Mouse (Mus musculus) MEL (cell line): ENCODE measurements around the gene Gm1673. TPM values are rescaled to one million over a fixed set of nuclear protein-coding genes. Genes with fewer than 3 reads are reported as not detected.

Experiments used
- DNase-seq: peaks from one replicate; pipeline ENCODE4 v3.0.0; 2011; ENCODE audit warnings: low read depth, low spot score
- H3K27ac ChIP-seq: 2 replicates; pipeline ENCODE4 v1.5.1; 2012; ENCODE audit warnings: low read depth, mild to moderate bottlenecking, control low read depth, low read length, moderate library complexity; ENCODE audit not compliant: control insufficient read depth
- H3K27me3 ChIP-seq, 2 experiments: fragments of 150-350 bp in 1 of 2; sonication (generic) in 1 of 2; 2 replicates each; pipeline ENCODE4 v1.6.1; 2012; ENCODE audit warnings: low read length in 2 of 2, mild to moderate bottlenecking in 2 of 2, improper control_type of control experiment in 1 of 2, moderate library complexity in 1 of 2; ENCODE audit not compliant: insufficient read depth in 2 of 2, control insufficient read depth in 1 of 2
- H3K36me3 ChIP-seq, 2 experiments: 2 replicates each; pipeline ENCODE4 v1.6.1; 2012 to 2014; ENCODE audit warnings: low read length in 2 of 2, improper control_type of control experiment in 1 of 2, inconsistent platforms in 1 of 2, mild to moderate bottlenecking in 1 of 2; ENCODE audit not compliant: insufficient read depth in 2 of 2, control insufficient read depth in 1 of 2
- H3K4me1 ChIP-seq, 2 experiments: fragments of 150-350 bp in 1 of 2; sonication (generic) in 1 of 2; 2 replicates each; pipeline ENCODE4 v1.6.1; 2012; ENCODE audit warnings: low read length in 2 of 2, improper control_type of control experiment in 1 of 2, mild to moderate bottlenecking in 1 of 2; ENCODE audit not compliant: insufficient read depth in 2 of 2, control insufficient read depth in 1 of 2
- H3K4me3 ChIP-seq, 2 experiments: fragments of 150-350 bp in 1 of 2; sonication (generic) in 1 of 2; 2 replicates each; pipeline ENCODE4 v1.5.1; 2012; ENCODE audit warnings: low read depth in 2 of 2, low read length in 2 of 2, mild to moderate bottlenecking in 2 of 2, moderate library complexity in 2 of 2, control low read depth in 1 of 2, improper control_type of control experiment in 1 of 2; ENCODE audit not compliant: control insufficient read depth in 1 of 2, insufficient read depth in 1 of 2
- H3K79me2 ChIP-seq: 2 replicates; pipeline ENCODE4 v1.6.1; 2012; ENCODE audit warnings: mild to moderate bottlenecking, low read length, moderate library complexity; ENCODE audit not compliant: control insufficient read depth, poor library complexity, insufficient read depth
- H3K9ac ChIP-seq: 2 replicates; pipeline ENCODE4 v1.6.1; 2012; ENCODE audit warnings: low read depth, mild to moderate bottlenecking, control low read depth, low read length, moderate library complexity; ENCODE audit not compliant: control insufficient read depth, poor library complexity, severe bottlenecking
- H3K9me3 ChIP-seq: fragments of 150-350 bp; sonication (generic); replicated peaks from 2 replicates; pipeline ENCODE4 v1.6.1; 2012; ENCODE audit warnings: mild to moderate bottlenecking, low read length, improper control_type of control experiment, moderate library complexity; ENCODE audit not compliant: insufficient read depth
- BHLHE40 ChIP-seq: IDR thresholded peaks from 2 replicates; pipeline ENCODE4 v1.6.1; 2012; ENCODE audit warnings: low read depth, mild to moderate bottlenecking, inconsistent platforms, low read length, improper control_type of control experiment, borderline replicate concordance
- CHD1 ChIP-seq: IDR thresholded peaks from 2 replicates; pipeline ENCODE4 v1.6.1; 2012; ENCODE audit warnings: low read depth, mild to moderate bottlenecking, inconsistent platforms, low read length, improper control_type of control experiment
- CHD2 ChIP-seq: IDR thresholded peaks from 2 replicates; pipeline ENCODE4 v1.6.1; 2011; ENCODE audit warnings: low read length, improper control_type of control experiment
- E2F4 ChIP-seq: IDR thresholded peaks from 2 replicates; pipeline ENCODE4 v1.6.1; 2011; ENCODE audit warnings: low read depth, low read length, improper control_type of control experiment, borderline replicate concordance
- ELF1 ChIP-seq: IDR thresholded peaks from 2 replicates; pipeline ENCODE4 v1.6.1; 2014; ENCODE audit warnings: low read depth, mild to moderate bottlenecking, inconsistent platforms, low read length, improper control_type of control experiment, moderate library complexity
- ETS1 ChIP-seq: IDR thresholded peaks from 2 replicates; pipeline ENCODE4 v1.6.1; 2012; ENCODE audit warnings: low read depth, mild to moderate bottlenecking, inconsistent platforms, low read length, improper control_type of control experiment, moderate library complexity
- GABPA ChIP-seq: IDR thresholded peaks from 2 replicates; pipeline ENCODE4 v1.6.1; 2012; ENCODE audit warnings: low read depth, mild to moderate bottlenecking, inconsistent platforms, low read length, improper control_type of control experiment, moderate library complexity
- GATA1 ChIP-seq: IDR thresholded peaks from 2 replicates; pipeline ENCODE4 v1.6.1; 2011; ENCODE audit warnings: low read depth, low read length, improper control_type of control experiment
- HCFC1 ChIP-seq: IDR thresholded peaks from 2 replicates; pipeline ENCODE4 v1.6.1; 2012; ENCODE audit warnings: low read depth, mild to moderate bottlenecking, inconsistent platforms, low read length, improper control_type of control experiment, moderate library complexity
- JUND ChIP-seq: IDR thresholded peaks from 2 replicates; pipeline ENCODE4 v1.6.1; 2011; ENCODE audit warnings: low read depth, mild to moderate bottlenecking, improper control_type of control experiment, low read length
- KAT2A ChIP-seq: conservative IDR thresholded peaks from 2 replicates; pipeline ENCODE4 v1.6.1; 2012; ENCODE audit warnings: low read depth, low read length, improper control_type of control experiment, inconsistent platforms
- MAFK ChIP-seq: IDR thresholded peaks from 2 replicates; pipeline ENCODE4 v1.6.1; 2011; ENCODE audit warnings: low read depth, mild to moderate bottlenecking, low read length, improper control_type of control experiment, borderline replicate concordance
- MAX ChIP-seq: IDR thresholded peaks from 2 replicates; pipeline ENCODE4 v1.6.1; 2011; ENCODE audit warnings: low read length, improper control_type of control experiment
- MAZ ChIP-seq: IDR thresholded peaks from 2 replicates; pipeline ENCODE4 v1.6.1; 2012; ENCODE audit warnings: low read depth, mild to moderate bottlenecking, inconsistent platforms, low read length, improper control_type of control experiment
- MEF2A ChIP-seq: IDR thresholded peaks from 2 replicates; pipeline ENCODE4 v1.6.1; 2014; ENCODE audit warnings: low read depth, mild to moderate bottlenecking, inconsistent platforms, low read length, improper control_type of control experiment; ENCODE audit not compliant: poor library complexity, insufficient replicate concordance, severe bottlenecking; ENCODE audit errors: extremely low read depth
- NELFE ChIP-seq: IDR thresholded peaks from 2 replicates; pipeline ENCODE4 v1.6.1; 2011; ENCODE audit warnings: low read depth, low read length, improper control_type of control experiment
- NRF1 ChIP-seq: IDR thresholded peaks from 2 replicates; pipeline ENCODE4 v1.6.1; 2014; ENCODE audit warnings: low read depth, mild to moderate bottlenecking, inconsistent platforms, low read length, improper control_type of control experiment, moderate library complexity; ENCODE audit not compliant: poor library complexity, insufficient read depth, severe bottlenecking
- POLR2AphosphoS5 ChIP-seq: IDR thresholded peaks from 2 replicates; pipeline ENCODE4 v1.6.1; 2012; ENCODE audit warnings: low read depth, borderline replicate concordance, mild to moderate bottlenecking, inconsistent platforms, low read length, moderate library complexity, mixed read lengths
- RCOR1 ChIP-seq: IDR thresholded peaks from 2 replicates; pipeline ENCODE4 v1.6.1; 2012; ENCODE audit warnings: low read depth, mild to moderate bottlenecking, inconsistent platforms, low read length, improper control_type of control experiment
- TBP ChIP-seq: IDR thresholded peaks from 2 replicates; pipeline ENCODE4 v1.8.0; 2011; ENCODE audit warnings: low read depth, low read length, improper control_type of control experiment
- TCF12 ChIP-seq: IDR thresholded peaks from 2 replicates; pipeline ENCODE4 v1.6.1; 2014; ENCODE audit warnings: low read depth, mild to moderate bottlenecking, inconsistent platforms, low read length, improper control_type of control experiment, moderate library complexity
- UBTF ChIP-seq: IDR thresholded peaks from 2 replicates; pipeline ENCODE4 v1.6.1; 2012; ENCODE audit warnings: low read depth, mild to moderate bottlenecking, inconsistent platforms, low read length, improper control_type of control experiment, moderate library complexity, borderline replicate concordance; ENCODE audit not compliant: insufficient read depth
- USF1 ChIP-seq: IDR thresholded peaks from 2 replicates; pipeline ENCODE4 v1.6.1; 2014; ENCODE audit warnings: low read depth, mild to moderate bottlenecking, inconsistent platforms, low read length, improper control_type of control experiment, moderate library complexity
- ZC3H11A ChIP-seq: IDR thresholded peaks from 2 replicates; pipeline ENCODE4 v1.6.1; 2012; ENCODE audit warnings: low read depth, mild to moderate bottlenecking, inconsistent platforms, low read length, improper control_type of control experiment
- ZKSCAN1 ChIP-seq: IDR thresholded peaks from 2 replicates; pipeline ENCODE4 v1.6.1; 2012; ENCODE audit warnings: low read depth, mild to moderate bottlenecking, inconsistent platforms, low read length, improper control_type of control experiment, moderate library complexity
- polyA plus RNA-seq, 2 experiments: library from polyadenylated mRNA; stranded (reverse) in 1 of 2; unstranded in 1 of 2; fragments of >175 nt in 1 of 2; fragments of >200 nt in 1 of 2; gene quantifications; 2 replicates each; pipeline versions ENCODE4 v1.2.1 to v1.2.4; 2012; ENCODE audit warnings: low replicate concordance in 2 of 2, low read depth in 1 of 2; ENCODE audit not compliant: insufficient read length in 2 of 2, insufficient read depth in 1 of 2, missing spikeins in 1 of 2
- total RNA-seq: library from RNA; depleted of rRNA; stranded (reverse); fragments of 300-350 nt; gene quantifications from 2 replicates; pipeline ENCODE4 v1.2.3, GENCODE M21; 2012

Gm1673 gene
- total and polyA plus RNA-seq, 3 experiments: not detected

DNA sequence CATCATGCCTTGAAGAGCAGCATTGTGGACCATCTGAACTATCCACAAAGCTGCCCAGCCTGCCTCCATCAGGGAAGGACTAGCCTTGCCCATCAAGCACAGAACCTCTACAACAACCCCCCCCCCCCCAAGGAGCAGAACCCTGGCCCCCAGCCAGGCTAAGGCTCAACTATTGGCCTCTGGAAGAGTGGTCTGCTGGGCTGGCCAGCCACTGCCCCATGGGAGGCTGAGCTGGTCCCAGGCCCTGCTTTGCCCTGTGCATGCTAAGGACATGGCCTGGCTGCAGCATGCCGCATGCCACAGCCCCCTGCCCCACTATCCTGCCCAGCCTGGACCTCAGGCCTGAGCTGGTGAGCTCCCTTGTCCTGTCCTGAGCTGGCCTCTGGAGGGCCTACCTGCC is 18.2 kb downstream of the Gm1673 start:
- Histone ChIP-seq H3K36me3 (no peaks in the 10 kb centered on the region), H3K27ac (no peak overlapping the region), H3K4me3 (no peak overlapping the region), H3K79me2 (no peaks in the 10 kb centered on the region), H3K9me3 (no peaks in the 10 kb centered on the region), H3K4me1 (no peaks in the 10 kb centered on the region), H3K9ac (no peak overlapping the region), H3K27me3 (no peaks in the 10 kb centered on the region)
- no peak for DNase-seq
- TF ChIP-seq JUND (no peak), MEF2A (no peak), GABPA (no peak), KAT2A (no peak), NELFE (no peak), TCF12 (no peak)

- H3K27me3 ChIP-seq: no peaks in the 10 kb centered on the region
- H3K36me3 ChIP-seq: no peaks in the 10 kb centered on the region
- no peaks in the 10 kb centered on the region for H3K79me2 ChIP-seq
- no peak overlapping the region for H3K9ac ChIP-seq
- no peaks in the 10 kb centered on the region for H3K9me3 ChIP-seq
- TF ChIP-seq NRF1: no peak
- no peak for TF ChIP-seq TBP
- no peak for TF ChIP-seq POLR2AphosphoS5
- no peak for TF ChIP-seq UBTF
- no peak for TF ChIP-seq RCOR1
- TF ChIP-seq MAX: no peak
- no peak for TF ChIP-seq GATA1
- no peak for TF ChIP-seq ZC3H11A
- TF ChIP-seq, all 39 proteins: peak for 0
- DNase-seq: no peak
- Histone ChIP-seq H3K4me3 (no peak overlapping the region), H3K4me1 (no peaks in the 10 kb centered on the region), H3K27ac (no peak overlapping the region)
Observed at GRCm38 (mm10) chr5:34002636-34003035, 19.4 kb downstream of the Gm1673 start.

DNA sequence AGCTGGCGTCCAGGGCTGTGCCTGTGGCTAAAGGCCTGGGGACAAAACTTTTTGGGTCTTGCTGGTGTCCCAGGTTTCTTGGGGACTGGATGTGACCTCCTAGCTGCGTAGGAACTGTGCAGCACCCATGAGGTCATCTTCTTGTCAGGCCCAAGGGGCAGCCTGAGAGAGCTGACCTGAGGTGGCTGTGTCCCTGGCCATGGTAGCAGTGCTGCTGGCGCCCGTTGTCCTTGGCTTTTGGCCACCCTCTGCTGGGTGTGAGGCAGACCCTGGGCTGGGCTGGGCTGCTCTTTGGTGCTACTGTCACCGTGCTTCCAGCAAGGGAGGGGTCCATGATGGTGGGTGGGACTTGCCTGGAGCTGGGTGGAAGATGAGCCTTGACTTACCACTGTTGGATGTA is 21.4 kb downstream of the Gm1673 start:
- Histone ChIP-seq H3K79me2 (no peaks in the 10 kb centered on the region), H3K36me3 (no peaks in the 10 kb centered on the region), H3K27ac (no peak overlapping the region), H3K4me3 (no peak overlapping the region), H3K27me3 (no peaks in the 10 kb centered on the region), H3K9me3 (no peaks in the 10 kb centered on the region), H3K4me1 (no peaks in the 10 kb centered on the region), H3K9ac (no peak overlapping the region)
- DNase-seq: no peak
- TF ChIP-seq ZC3H11A: no peak
- no peak for TF ChIP-seq BHLHE40
- TF ChIP-seq MAFK: no peak
- TF ChIP-seq CHD1: no peak
- no peak for TF ChIP-seq GABPA
- TF ChIP-seq POLR2AphosphoS5: no peak
- no peak for TF ChIP-seq UBTF
- no peak for TF ChIP-seq E2F4
- TF ChIP-seq NRF1: no peak
- TF ChIP-seq MEF2A: no peak
- TF ChIP-seq ZKSCAN1: no peak
- TF ChIP-seq MAX: no peak
- TF ChIP-seq HCFC1: no peak
- TF ChIP-seq MAZ: no peak
- no peak for TF ChIP-seq USF1
- no peak for TF ChIP-seq ETS1
- TF ChIP-seq ELF1: no peak
- TF ChIP-seq KAT2A: no peak
- no peak for TF ChIP-seq CHD2
